Mouse (Mus musculus) heart, adult 2 months (tissue): Measurements from ENCODE around the gene Vmn2r6.
"Not testable (repeated sequence)": the region's sequence is repeated elsewhere in the genome, so short reads cannot be mapped to it uniquely, and the experiment has no call there.

Experiments used
- CTCF ChIP-seq: fragments of 200-600 bp; IDR thresholded peaks from 2 replicates; pipeline ENCODE4 v1.8.1; 2022; ENCODE audit warnings: antibody characterized with exemption, mild to moderate bottlenecking, moderate library complexity
- EP300 ChIP-seq: fragments of 200-500 bp; IDR thresholded peaks from 2 replicates; pipeline ENCODE4 v1.6.1; 2011; ENCODE audit warnings: low read depth, low read length, control low read depth; ENCODE audit not compliant: insufficient read depth
- POLR2A ChIP-seq: fragments of 200-500 bp; IDR thresholded peaks from 2 replicates; pipeline ENCODE4 v1.6.1; 2011; ENCODE audit warnings: mild to moderate bottlenecking, low read depth, low read length, control low read depth; ENCODE audit not compliant: insufficient read depth

DNA sequence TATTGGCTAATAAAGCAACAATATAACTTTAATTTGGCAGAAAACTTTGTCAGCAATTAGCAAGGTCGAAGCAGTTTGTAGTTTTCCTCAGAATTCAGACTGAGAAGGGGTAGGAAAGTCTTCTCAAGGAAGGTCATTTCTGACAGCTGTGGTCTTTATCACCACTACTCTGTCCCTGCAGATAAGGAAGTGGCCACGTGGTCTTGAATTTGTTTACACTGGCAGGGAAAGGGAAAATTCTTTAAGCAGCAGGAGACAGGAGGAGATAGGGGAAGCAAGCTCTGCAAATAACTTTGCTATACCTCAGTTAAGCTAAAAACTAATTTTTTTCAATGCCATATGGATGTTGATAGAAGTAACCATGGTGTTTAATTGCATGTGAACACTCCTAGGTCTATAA is 3.2 kb upstream of the Vmn2r6 start:
- TF ChIP-seq POLR2A, CTCF, EP300: not testable (repeated sequence)
